ENCODE assay signal across 15 mouse cellular contexts in genomic region chr1:180317450-180317849, GRCm38 (mm10).
"Had no signal": no experiment of that assay in that cellular context is flagged by ENCODE, and none has a peak within 500 bp of the region (broad histone marks: within the 10 kb centered on the region; RNA-seq: fewer than 3 reads in every experiment).

No protein-coding gene starts in this region.

- H3K9ac ChIP-seq: intestine, embryonic 15.5 days; limb, embryonic 13.5 days; lung, embryonic 14.5 days; midbrain, embryonic 13.5 days had no signal

- H3K27me3 ChIP-seq: intestine, embryonic 15.5 days; midbrain, embryonic 13.5 days had no signal

- ATAC-seq: intestine, embryonic 15.5 days; lung, postnatal 0 days; midbrain, embryonic 13.5 days had no signal

- H3K9me3 ChIP-seq: intestine, embryonic 15.5 days; limb, embryonic 10.5 days; limb, embryonic 13.5 days; midbrain, embryonic 13.5 days had no signal

- H3K4me3 ChIP-seq: intestine, embryonic 15.5 days; layer of hippocampus, adult 2 months; limb, embryonic 10.5 days; limb, embryonic 13.5 days; midbrain, embryonic 13.5 days had no signal

- DNase-seq: kidney, adult 18-20 months; kidney, adult 9 months; kidney, postnatal 14 days; layer of hippocampus, adult 9-11 months; lung, embryonic 14.5 days; lung, postnatal 36 days; thymus, adult 2 months; thymus, postnatal 14 days; thymus, postnatal 4 days had no signal

- H3K36me3 ChIP-seq: intestine, embryonic 15.5 days; limb, embryonic 10.5 days; limb, embryonic 13.5 days; midbrain, embryonic 13.5 days had no signal

- H3K27ac ChIP-seq: intestine, embryonic 15.5 days; layer of hippocampus, adult 2 months; limb, embryonic 10.5 days; limb, embryonic 13.5 days; midbrain, embryonic 13.5 days had no signal

- H3K4me2 ChIP-seq: intestine, embryonic 15.5 days; limb, embryonic 13.5 days; lung, embryonic 14.5 days; midbrain, embryonic 13.5 days had no signal
